Mouse (Mus musculus) granulocyte monocyte progenitor cell, adult 5-6 weeks (primary cell): ENCODE results near the gene Mpdu1. TPM values are rescaled to one million over a fixed set of nuclear protein-coding genes. Genes with fewer than 3 reads are reported as not detected.

Experiments used
- ATAC-seq: replicated peaks from 2 replicates; pipeline ENCODE4 v1.8.0; 2016; ENCODE audit warnings: mild to moderate bottlenecking, moderate TSS enrichment, inconsistent platforms; ENCODE audit not compliant: poor library complexity, severe bottlenecking
- total RNA-seq, 2 experiments: library from RNA; stranded (forward) in 1 of 2; stranded (reverse) in 1 of 2; fragments of 200-712, 200-1000 nt in 1 of 2; fragments of >200 nt in 1 of 2; fragmentation: Nextera tagmentation in 1 of 2; gene quantifications; 2 replicates each; pipeline ENCODE4 v1.2.3; 2014 to 2017

Gene Mpdu1
- total RNA-seq, 2 experiments from 2014 or later, result 40.7 to 58.5 TPM

DNA sequence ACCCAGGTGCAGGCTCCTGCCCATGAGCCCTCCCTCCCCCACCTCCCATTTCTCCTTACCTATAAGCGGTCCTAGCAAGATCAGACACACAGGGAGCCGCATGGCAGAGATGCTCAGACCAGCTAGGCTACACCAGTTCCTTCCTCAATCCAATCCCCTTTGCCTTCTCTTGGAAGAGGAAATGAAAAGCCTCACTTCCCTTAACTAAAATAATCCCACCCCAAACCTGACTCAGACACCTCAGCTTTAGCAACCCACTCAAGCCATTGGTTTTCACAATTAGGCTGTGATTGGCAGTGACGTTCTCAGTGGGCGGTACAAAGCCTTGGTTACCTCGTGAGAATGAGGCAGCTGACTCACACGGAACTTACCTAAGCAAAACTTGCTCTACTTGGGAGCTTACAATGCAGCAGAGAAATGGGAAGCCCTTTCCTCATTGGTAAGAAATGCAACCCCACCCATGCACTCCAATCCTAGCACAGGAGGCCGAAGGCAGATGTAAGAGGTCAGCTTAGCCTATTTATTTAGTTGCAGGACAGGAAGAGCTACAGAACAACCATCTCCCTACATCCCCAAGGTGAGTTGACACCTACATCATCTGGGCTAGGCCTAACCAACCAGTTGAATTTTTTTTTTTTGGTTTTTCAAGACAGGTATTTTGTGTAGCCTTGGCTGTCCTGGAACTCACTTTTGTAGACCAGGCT is 3.7 kb upstream of the Mpdu1 start, which contains the start of gene Cd68:
Gene Cd68, minus strand, starts transcription at position 193 of the 704 bp plus-strand sequence.
- peak; percentile 65 for ATAC-seq

GRCm38 (mm10) chr11:69665457-69665960 is 3.1 kb upstream of the Mpdu1 start:
- ATAC-seq, result no peak

- no peak for ATAC-seq
Observed at GRCm38 (mm10) chr11:69664841-69665240, 2.4 kb upstream of the Mpdu1 start.

GRCm38 (mm10) chr11:69663795-69664194 is 1.4 kb upstream of the Mpdu1 start:
- no peak for ATAC-seq

DNA sequence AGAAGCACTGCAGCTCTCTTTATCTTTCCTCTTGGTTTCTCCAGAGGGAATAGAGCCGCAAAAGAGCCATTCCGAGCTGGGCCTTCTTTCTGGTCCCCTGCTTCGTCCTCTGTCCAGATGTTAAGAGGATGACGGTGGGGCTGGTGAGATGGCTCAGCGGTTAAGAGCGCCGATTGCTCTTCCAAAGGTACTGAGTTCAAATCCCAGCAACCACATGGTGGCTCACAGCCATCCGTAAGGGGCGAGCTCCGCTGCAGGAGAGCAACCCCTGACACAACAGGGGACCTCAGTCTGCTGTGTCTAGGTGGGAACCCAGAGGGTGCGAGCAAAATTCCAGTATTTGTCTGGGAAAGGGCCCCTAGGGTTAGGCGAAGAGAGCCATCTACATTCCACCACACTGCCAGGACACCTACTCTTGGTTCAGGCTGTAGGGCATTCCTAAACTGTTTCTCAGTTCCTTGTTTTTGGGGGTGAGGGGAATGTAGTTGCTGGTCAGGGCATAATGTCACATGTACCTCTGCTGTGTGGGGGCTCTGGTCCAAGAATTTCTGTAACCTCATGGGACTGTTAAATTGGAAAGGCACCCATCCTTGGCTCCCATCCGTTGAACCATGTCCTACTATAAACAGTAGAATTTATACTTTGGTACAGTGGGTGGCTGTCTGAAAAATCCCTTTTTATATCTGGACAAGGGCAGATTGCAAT is 677 bp upstream of the Mpdu1 start:
- no peak for ATAC-seq

DNA sequence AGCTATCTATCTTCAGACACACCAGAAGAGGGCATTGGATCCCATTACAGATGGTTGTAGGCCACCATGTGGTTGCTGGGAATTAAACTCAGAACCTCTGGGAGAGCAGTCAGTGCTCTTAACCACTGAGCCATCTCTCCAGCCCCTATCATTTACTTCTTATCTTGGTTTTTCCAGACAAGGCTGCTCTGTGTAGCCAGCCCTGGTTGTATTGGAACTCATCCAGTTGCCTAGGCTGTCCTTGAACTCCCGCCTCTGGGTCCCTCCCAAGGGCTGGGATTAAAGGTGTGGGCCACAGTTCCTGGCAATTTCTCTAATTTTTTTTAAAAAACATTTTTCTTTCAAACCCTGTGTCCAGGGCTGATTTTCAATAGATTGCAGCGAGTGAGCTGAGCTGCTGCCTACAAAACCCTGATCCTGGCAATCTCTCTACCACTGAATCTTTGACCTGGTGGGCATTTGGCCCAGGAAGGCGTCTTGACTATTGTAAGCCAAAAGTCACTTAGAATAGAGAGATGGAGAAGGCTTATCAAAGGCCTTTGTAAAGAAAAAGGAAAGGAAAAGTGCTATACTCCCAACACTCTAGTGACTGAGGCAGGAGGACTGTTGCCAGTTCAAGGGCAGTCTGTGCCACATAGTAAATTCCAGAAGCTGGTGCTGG is 1.1 kb downstream of the Mpdu1 start:
- ATAC-seq, result no peak

DNA sequence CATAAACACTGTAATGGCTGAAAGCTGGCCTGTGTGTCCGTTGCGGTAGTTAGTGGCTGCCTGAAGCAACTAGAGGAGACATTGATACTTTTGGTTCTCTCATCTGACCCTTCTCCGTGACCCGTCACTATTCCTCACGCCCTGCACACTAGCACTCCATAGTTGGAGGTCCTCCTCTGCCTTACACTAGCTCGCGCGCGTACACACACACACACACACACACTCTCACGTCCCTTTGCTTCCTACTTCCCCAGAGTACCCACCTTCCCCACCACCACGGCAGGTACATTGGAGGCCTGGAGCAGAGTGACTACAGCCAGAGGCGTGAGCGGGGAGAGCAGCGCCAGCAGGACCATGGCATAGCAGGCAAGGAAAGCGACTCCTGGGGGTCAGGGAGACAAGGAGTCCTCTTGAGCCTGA is 5.0 kb downstream of the Mpdu1 start:
- no peak for ATAC-seq

DNA sequence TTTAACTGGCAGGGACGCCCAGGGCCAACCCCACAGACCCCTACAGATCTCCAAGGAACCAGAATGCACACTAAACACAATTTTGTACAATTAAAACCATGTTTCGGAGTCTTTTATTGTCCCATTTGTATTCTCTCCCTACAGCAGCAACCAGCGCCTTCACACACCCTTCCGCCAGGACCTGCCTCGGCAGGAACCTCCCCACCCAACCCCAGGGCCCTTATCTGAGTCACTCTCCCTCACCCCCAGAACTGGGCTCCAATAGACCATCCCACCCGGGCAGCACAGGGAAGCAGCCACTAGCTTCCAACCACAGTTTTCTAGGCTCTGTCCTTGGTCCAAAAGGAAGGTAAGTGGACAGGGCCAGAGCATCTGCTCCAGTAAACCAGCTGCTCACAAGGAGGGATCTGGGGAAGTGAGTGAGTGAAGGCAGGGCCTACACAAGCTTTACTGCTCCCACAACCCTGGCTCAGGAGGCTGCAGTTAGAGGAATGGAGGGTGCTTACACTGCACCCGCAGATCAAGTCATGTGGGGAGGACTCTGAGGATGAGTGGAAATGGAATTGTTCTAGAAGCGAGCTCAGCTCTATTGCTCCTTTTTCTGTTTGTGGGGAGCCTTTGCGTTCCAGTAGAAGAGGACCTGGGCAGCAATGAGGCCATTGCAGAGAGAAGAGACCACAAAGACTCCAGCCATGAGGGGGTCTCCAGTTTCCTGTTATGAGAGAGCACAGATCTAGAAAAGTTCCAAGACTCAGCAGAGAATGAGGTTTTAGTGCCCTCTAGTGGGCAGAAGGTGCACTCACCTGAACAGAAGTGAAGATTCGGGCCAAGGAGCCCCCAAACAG is 5.6 kb downstream of the Mpdu1 start:
- peak; percentile 36; the same call in 1 of the 2 replicates for ATAC-seq

DNA sequence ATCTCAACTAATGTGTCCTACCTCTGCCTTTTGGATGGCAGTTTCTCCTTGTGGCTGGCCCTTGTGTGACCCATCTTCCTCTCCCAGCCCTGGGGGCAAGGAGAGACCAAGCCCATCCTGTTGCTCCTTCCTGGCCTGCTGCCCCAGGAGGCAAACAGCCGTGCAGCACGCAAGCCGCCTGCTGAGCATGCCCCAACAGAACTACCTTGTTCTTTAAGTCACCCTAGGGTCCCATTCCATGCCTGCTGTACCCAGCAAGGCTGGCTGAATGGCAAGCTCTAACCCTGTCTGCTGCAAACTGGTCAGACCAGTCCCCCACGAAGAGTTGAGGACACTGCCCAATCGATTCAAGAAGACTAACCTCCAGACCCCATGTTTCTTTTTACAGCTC is 6.4 kb downstream of the Mpdu1 start:
- no peak for ATAC-seq

DNA sequence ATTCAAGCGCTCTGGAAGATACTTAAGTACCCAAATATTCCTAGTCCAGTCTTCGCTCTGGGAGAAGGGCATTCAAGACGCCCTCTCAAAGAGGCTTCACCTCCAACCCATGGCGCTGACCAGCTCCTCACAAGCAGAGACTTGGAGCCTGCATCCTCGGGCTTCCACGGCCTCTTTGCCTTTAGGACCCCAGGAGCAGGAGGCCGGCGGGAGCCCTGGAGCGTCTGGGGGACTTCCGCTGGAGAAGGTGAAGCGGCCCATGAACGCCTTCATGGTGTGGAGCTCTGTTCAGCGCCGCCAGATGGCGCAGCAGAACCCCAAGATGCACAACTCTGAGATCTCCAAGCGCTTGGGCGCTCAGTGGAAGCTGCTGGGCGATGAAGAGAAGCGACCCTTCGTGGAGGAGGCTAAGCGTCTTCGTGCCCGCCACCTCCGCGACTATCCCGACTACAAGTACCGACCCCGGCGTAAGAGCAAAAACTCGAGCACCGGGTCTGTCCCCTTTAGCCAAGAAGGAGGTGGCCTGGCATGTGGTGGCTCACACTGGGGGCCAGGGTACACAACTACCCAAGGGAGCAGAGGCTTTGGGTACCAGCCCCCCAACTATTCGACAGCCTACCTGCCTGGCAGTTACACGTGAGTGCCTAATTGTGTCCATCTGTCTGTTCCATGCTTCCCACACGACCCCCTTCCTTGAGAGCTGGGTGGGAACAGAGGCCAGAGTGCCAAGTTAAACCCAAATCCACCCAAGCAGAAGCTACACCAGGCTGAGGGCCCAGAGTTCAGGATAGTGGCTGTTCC is 7.0 kb downstream of the Mpdu1 start, which contains the start of gene Sox15:
Gene Sox15, plus strand, starts transcription at position 51 of the 801 bp plus-strand sequence.
- ATAC-seq, result peak; percentile 54; the same call in 1 of the 2 replicates

GRCm38 (mm10) chr11:69654760-69655159 is 7.7 kb downstream of the Mpdu1 start:
- ATAC-seq, result no peak

- ATAC-seq, result no peak
Observed at GRCm38 (mm10) chr11:69653399-69653798, 9.0 kb downstream of the Mpdu1 start.

- no peak for ATAC-seq
Observed at GRCm38 (mm10) chr11:69645860-69646259, 16.6 kb downstream of the Mpdu1 start.

DNA sequence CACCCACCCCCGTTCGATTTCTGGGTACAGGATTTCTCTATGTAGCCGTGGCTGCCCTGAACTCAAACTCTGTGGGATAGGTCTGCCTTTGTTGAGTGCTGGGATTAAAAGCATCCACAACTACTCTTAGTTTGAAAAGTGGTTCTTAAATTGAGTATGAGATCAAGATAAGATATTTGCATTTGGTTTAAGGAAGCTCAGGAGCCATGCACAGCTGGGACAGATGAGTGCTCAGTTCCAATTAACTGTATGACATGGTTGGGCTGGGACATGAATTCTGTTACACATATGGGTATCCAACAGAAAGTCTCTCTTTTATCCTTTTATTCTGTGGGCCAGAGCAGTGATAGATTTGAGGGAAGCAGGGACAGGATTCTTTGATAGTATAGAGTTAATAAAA is 27.0 kb downstream of the Mpdu1 start:
- ATAC-seq, result no peak

DNA sequence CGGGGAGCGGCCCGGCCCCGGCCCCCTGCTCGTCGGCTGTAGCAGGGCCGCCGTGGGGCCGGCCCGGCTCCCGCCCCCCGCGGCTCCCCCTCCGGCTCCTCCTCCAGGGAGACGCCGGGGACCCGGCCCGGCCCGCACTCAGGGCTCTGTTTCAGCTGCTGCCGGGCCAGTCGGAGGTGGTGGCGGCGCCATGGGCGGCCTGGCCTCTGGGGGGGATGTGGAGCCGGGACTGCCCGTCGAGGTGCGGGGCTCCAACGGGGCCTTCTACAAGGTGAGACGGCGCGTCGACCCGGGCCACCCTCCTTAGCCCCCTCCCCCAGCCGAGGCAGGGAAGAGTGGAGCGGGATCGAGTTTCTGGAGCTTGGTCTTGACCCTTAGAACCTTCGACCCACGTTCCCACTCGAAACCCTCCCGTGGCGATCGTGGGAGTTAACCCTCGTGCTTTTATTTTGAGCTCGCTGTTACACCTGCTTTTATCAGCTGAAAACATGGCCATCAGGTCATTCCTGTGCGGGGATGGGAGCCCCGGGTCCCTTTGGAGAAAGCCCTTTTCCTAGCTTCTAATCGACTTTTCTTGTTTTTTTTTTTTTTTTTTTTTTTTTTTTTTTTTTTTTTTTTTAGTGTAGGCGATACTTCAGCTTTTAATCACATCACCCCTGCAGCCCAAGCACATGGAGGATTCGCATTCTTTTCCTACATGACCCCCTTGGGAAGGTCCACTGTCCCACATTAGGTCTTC is 29.1 kb downstream of the Mpdu1 start:
- ATAC-seq, result peak; percentile 7

GRCm38 (mm10) chr11:69632284-69633089 is 30.0 kb downstream of the Mpdu1 start, which contains the start of gene Fxr2:
Fxr2 (plus strand) TSS chr11:69632990.
- peak; percentile 97 for ATAC-seq

DNA sequence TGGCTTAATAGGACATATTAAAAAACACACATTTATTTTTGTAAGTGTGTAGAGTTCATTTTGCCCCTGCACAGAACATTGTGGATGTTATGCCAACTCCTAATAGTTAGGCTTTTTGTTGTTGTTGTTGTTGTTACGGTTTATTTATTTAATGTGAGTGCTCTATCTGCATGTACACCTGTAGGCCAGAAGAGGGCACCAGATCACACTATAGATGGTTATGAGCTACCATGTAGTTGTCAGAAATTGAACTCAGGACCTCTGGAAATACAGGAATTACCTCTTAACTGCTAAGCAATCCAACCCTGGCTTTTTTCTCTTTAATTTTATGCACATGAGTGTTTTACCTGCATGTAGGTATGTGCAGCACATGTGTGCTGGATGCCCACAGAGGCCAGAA is 32.6 kb downstream of the Mpdu1 start:
- no peak for ATAC-seq

- ATAC-seq, result peak; percentile 30
Observed at GRCm38 (mm10) chr11:69628286-69628685, 34.2 kb downstream of the Mpdu1 start.
